Mouse (Mus musculus): Measurements from ENCODE around the gene Ngf.
A peak's percentile ranks its signal among the peaks of the same experiment; 100 is the strongest.

The Ngf gene

GRCm38 (mm10) chr3:102469713-102470448, at the start of gene Ngf:
Ngf (plus strand) TSS chr3:102469919.
- no peak for DNase-seq (ENCODE audit: low read depth, low spot score)

- no peak for DNase-seq (ENCODE audit: low read depth, low spot score)
Measured at GRCm38 (mm10) chr3:102445567-102445966, 24.2 kb upstream of the Ngf start.

- no peak for DNase-seq (ENCODE audit: low read depth, low spot score)
Measured at GRCm38 (mm10) chr3:102446691-102447090, 23.0 kb upstream of the Ngf start.

- no peak for DNase-seq (ENCODE audit: low read depth, low spot score)
Measured at GRCm38 (mm10) chr3:102454566-102454965, 15.2 kb upstream of the Ngf start.

GRCm38 (mm10) chr3:102460528-102460927, 9.2 kb upstream of the Ngf start:
- no peak for DNase-seq (ENCODE audit: low read depth, low spot score)

- DNase-seq (ENCODE audit: low read depth, low spot score): no peak
Measured at GRCm38 (mm10) chr3:102460986-102461385, 8.7 kb upstream of the Ngf start.

GRCm38 (mm10) chr3:102462703-102463336, 6.9 kb upstream of the Ngf start:
- no peak for DNase-seq (ENCODE audit: low read depth, low spot score)

- DNase-seq (ENCODE audit: low read depth, low spot score): no peak
Measured at GRCm38 (mm10) chr3:102463339-102463738, 6.4 kb upstream of the Ngf start.

- DNase-seq (ENCODE audit: low read depth, low spot score): no peak
Measured at GRCm38 (mm10) chr3:102466587-102466986, 3.1 kb upstream of the Ngf start.

GRCm38 (mm10) chr3:102467121-102467520, 2.6 kb upstream of the Ngf start:
- no peak for DNase-seq (ENCODE audit: low read depth, low spot score)

GRCm38 (mm10) chr3:102471251-102471650, 1.5 kb downstream of the Ngf start:
- no peak for DNase-seq (ENCODE audit: low read depth, low spot score)

- DNase-seq (ENCODE audit: low read depth, low spot score): no peak
Measured at GRCm38 (mm10) chr3:102471799-102472198, 2.1 kb downstream of the Ngf start.

GRCm38 (mm10) chr3:102474275-102475155, 4.8 kb downstream of the Ngf start:
- DNase-seq (ENCODE audit: low read depth, low spot score): no peak

- no peak for DNase-seq (ENCODE audit: low read depth, low spot score)
Measured at GRCm38 (mm10) chr3:102477917-102478694, 8.4 kb downstream of the Ngf start.

GRCm38 (mm10) chr3:102490393-102491123, 20.8 kb downstream of the Ngf start:
- peak; percentile 28 for DNase-seq (ENCODE audit: low read depth, low spot score)

- DNase-seq (ENCODE audit: low read depth, low spot score): no peak
Measured at GRCm38 (mm10) chr3:102498113-102498512, 28.4 kb downstream of the Ngf start.

GRCm38 (mm10) chr3:102498931-102499330, 29.2 kb downstream of the Ngf start:
- no peak for DNase-seq (ENCODE audit: low read depth, low spot score)

GRCm38 (mm10) chr3:102500031-102500430, 30.3 kb downstream of the Ngf start:
- DNase-seq (ENCODE audit: low read depth, low spot score): no peak

- DNase-seq (ENCODE audit: low read depth, low spot score): no peak
Measured at GRCm38 (mm10) chr3:102501186-102501585, 31.5 kb downstream of the Ngf start.

GRCm38 (mm10) chr3:102505129-102505528, 35.4 kb downstream of the Ngf start:
- DNase-seq (ENCODE audit: low read depth, low spot score): no peak

GRCm38 (mm10) chr3:102506061-102506460, 36.3 kb downstream of the Ngf start:
- DNase-seq (ENCODE audit: low read depth, low spot score): no peak
